Mouse (Mus musculus): ENCODE measurements around the gene Clip1. TPM values are rescaled to one million over a fixed set of nuclear protein-coding genes. Genes with fewer than 3 reads are reported as not detected.

The Clip1 gene
- total RNA-seq, 2 experiments from 2014 or later, result 108 to 117 TPM

- peak; percentile 34 for DNase-seq
Measured at GRCm38 (mm10) chr5:123670800-123671472, 13.5 kb downstream of the Clip1 start.

GRCm38 (mm10) chr5:123669991-123670799 lies 14.2 kb downstream of the Clip1 start:
- DNase-seq, result no peak

- DNase-seq, result no peak
Measured at GRCm38 (mm10) chr5:123667915-123668314, 16.5 kb downstream of the Clip1 start.

- DNase-seq, result no peak
Measured at GRCm38 (mm10) chr5:123665956-123666355, 18.5 kb downstream of the Clip1 start.

GRCm38 (mm10) chr5:123664329-123664728 lies 20.1 kb downstream of the Clip1 start:
- DNase-seq, result no peak

- DNase-seq, result peak; percentile 57
Measured at GRCm38 (mm10) chr5:123662059-123662458, 22.4 kb downstream of the Clip1 start.

- peak; percentile 55 for DNase-seq
Measured at GRCm38 (mm10) chr5:123661602-123662001, 22.8 kb downstream of the Clip1 start.

GRCm38 (mm10) chr5:123657651-123658050 lies 26.8 kb downstream of the Clip1 start:
- DNase-seq, result peak; percentile 27

- DNase-seq, result no peak
Measured at GRCm38 (mm10) chr5:123654937-123655336, 29.5 kb downstream of the Clip1 start.

GRCm38 (mm10) chr5:123653287-123653801 lies 31.1 kb downstream of the Clip1 start:
- no peak for DNase-seq

- no peak for DNase-seq
Measured at GRCm38 (mm10) chr5:123650825-123651224, 33.6 kb downstream of the Clip1 start.

- DNase-seq, result no peak
Measured at GRCm38 (mm10) chr5:123642401-123642800, 42.0 kb downstream of the Clip1 start.

- peak; percentile 31 for DNase-seq
Measured at GRCm38 (mm10) chr5:123641259-123641900, 43.0 kb downstream of the Clip1 start.

- DNase-seq, result no peak
Measured at GRCm38 (mm10) chr5:123640181-123640580, 44.2 kb downstream of the Clip1 start.

GRCm38 (mm10) chr5:123631210-123631609 lies 53.2 kb downstream of the Clip1 start:
- no peak for DNase-seq

GRCm38 (mm10) chr5:123626631-123627030 lies 57.8 kb downstream of the Clip1 start:
- DNase-seq, result peak; percentile 85

- DNase-seq, result no peak
Measured at GRCm38 (mm10) chr5:123622421-123622820, 62.0 kb downstream of the Clip1 start.

GRCm38 (mm10) chr5:123618558-123618957 lies 65.9 kb downstream of the Clip1 start:
- peak; percentile 35 for DNase-seq

GRCm38 (mm10) chr5:123614246-123614645 lies 70.2 kb downstream of the Clip1 start:
- no peak for DNase-seq

GRCm38 (mm10) chr5:123609843-123610242 lies 74.6 kb downstream of the Clip1 start:
- peak; percentile 88 for DNase-seq

- no peak for DNase-seq
Measured at GRCm38 (mm10) chr5:123609416-123609815, 75.0 kb downstream of the Clip1 start.

- DNase-seq, result no peak
Measured at GRCm38 (mm10) chr5:123607211-123607669, 77.2 kb downstream of the Clip1 start.

- DNase-seq, result peak; percentile 20
Measured at GRCm38 (mm10) chr5:123603496-123603895, 80.9 kb downstream of the Clip1 start.
